Mouse (Mus musculus): ENCODE data around the gene Col9a2. TPM values are rescaled to one million over a fixed set of nuclear protein-coding genes. Genes with fewer than 3 reads are reported as not detected.

Gene Col9a2
- total and polyA plus RNA-seq, 2 experiments from 2014 or later: 19.7 to 38.4 TPM

DNA sequence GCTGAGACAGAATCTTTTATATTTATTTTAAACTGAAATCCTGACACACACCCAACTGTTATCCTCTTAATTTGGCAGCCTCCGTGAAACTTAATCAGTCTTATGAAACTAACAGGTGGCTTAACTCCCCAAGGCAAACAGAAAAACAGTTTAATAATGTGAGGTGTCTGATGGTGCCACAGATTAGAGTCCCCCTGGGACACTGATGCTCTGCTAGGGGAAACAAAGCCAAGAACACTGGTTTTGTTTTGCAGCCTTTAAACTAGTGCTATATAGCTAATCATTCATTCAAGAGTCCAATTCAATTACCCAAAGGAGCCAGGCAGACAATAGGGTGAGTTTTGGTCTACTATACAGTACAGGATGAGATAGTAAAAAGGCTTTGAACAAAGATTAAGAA, 41.2 kb downstream of the Col9a2 start:
- no peak for ATAC-seq (ENCODE audit: low FRiP score)
- Histone ChIP-seq H3K4me2 (ENCODE audit: low read depth, low read length, poor library complexity, severe bottlenecking) (no peak overlapping the region), H3K27ac (ENCODE audit: low read depth, low read length) (no peak overlapping the region), H3K4me1 (ENCODE audit: insufficient read depth, low read length) (no peaks in the 10 kb centered on the region), H3K36me3 (ENCODE audit: insufficient read depth, low read length) (peaks cover 52% of the 10 kb centered on the region), H3K9me3 (ENCODE audit: low read length) (no peaks in the 10 kb centered on the region), H3K4me3 (ENCODE audit: low read depth, low read length) (no peak overlapping the region), H3K9ac (replicated peaks; ENCODE audit: low read length, poor library complexity, severe bottlenecking) (no peak overlapping the region), H3K27me3 (ENCODE audit: insufficient read depth, low read length) (no peaks in the 10 kb centered on the region)
- 71% methylated on average over 1 of the region's 1 CpGs for WGBS
- no peak for TF ChIP-seq CTCF (IDR thresholded peaks at IDR 0.05)
- DNase-seq (ENCODE audit: low spot score): peak; percentile 49

DNA sequence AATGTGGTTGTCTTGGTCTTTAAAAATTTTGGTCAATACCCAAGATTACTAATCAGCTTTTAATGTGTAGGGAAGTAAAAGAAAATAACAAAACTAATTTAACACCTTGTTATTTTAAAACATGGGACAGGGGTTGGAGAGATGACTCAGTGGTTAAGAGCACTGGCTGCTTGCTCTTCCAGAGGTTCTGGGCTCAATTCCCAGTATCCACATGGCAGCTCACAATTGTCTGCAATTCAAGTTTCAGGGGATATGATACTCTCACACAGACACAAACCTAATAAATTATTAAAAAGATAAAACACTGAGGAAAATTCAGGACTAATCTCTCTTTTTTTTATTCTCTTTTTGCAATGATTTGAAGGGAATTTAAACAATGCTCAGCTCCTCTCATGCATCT, 45.3 kb downstream of the Col9a2 start:
- no peak overlapping the region for H3K9ac ChIP-seq (replicated peaks; ENCODE audit: low read length, poor library complexity, severe bottlenecking)
- H3K36me3 ChIP-seq (ENCODE audit: insufficient read depth, low read length): peaks cover 49% of the 10 kb centered on the region
- no peaks in the 10 kb centered on the region for H3K9me3 ChIP-seq (ENCODE audit: low read length)
- H3K4me2 ChIP-seq (ENCODE audit: low read depth, low read length, poor library complexity, severe bottlenecking): no peak overlapping the region
- H3K4me3 ChIP-seq (ENCODE audit: low read depth, low read length): no peak overlapping the region
- no peaks in the 10 kb centered on the region for H3K4me1 ChIP-seq (ENCODE audit: insufficient read depth, low read length)
- no peaks in the 10 kb centered on the region for H3K27me3 ChIP-seq (ENCODE audit: insufficient read depth, low read length)
- TF ChIP-seq CTCF (IDR thresholded peaks at IDR 0.05): no peak
- DNase-seq (ENCODE audit: low spot score) (no peak), ATAC-seq (ENCODE audit: low FRiP score) (no peak)
- H3K27ac ChIP-seq (ENCODE audit: low read depth, low read length): no peak overlapping the region

DNA sequence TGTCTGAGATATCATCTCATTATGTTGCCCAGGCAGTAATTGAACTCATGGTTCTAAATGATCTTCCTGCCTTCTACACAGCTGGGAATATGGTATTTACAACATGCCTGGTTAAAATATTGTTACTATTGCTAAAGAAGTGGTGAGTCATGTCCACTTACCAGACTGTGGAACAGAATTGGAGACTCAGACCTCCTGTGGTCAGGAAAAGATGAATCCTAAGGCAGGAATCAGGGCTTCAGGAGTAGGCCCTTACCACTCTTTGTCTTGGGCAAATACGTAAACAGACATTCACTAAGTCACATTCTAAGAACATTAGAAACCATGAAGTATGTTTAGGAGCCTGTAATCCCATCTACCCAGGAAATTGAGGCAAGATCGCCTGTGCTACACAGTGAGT, 49.5 kb downstream of the Col9a2 start:
- no peak for DNase-seq (ENCODE audit: low spot score)
- Histone ChIP-seq H3K4me3 (ENCODE audit: low read depth, low read length) (no peak overlapping the region), H3K9me3 (ENCODE audit: low read length) (no peaks in the 10 kb centered on the region), H3K4me2 (ENCODE audit: low read depth, low read length, poor library complexity, severe bottlenecking) (no peak overlapping the region), H3K36me3 (ENCODE audit: insufficient read depth, low read length) (peaks cover 32% of the 10 kb centered on the region), H3K4me1 (ENCODE audit: insufficient read depth, low read length) (no peaks in the 10 kb centered on the region), H3K27ac (ENCODE audit: low read depth, low read length) (no peak overlapping the region), H3K9ac (replicated peaks; ENCODE audit: low read length, poor library complexity, severe bottlenecking) (no peak overlapping the region), H3K27me3 (ENCODE audit: insufficient read depth, low read length) (no peaks in the 10 kb centered on the region)
- no peak for ATAC-seq (ENCODE audit: low FRiP score)
- no peak for TF ChIP-seq CTCF (IDR thresholded peaks at IDR 0.05)
- WGBS: 97% methylated on average over 2 of the region's 2 CpGs

DNA sequence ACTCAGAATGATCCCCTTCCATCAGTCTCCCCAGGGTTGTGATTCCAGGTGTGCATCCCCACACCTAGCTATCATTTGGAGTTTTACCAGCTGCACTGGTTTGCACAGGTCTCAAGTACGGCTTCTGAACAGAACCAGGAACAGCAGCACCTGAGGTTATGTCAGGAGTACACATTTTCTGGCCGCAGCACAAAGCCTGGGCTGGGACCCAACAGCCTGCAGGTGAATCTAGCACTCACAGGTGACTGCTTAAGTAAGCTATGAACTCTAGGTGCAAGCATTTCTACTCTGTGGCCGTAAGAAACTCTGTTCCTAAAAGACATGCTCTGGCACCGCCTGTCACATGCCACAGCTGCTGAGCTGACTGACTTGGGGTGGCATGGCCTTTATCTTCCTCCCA, 51.0 kb downstream of the Col9a2 start:
- Histone ChIP-seq H3K9me3 (ENCODE audit: low read length) (no peaks in the 10 kb centered on the region), H3K9ac (replicated peaks; ENCODE audit: low read length, poor library complexity, severe bottlenecking) (no peak overlapping the region), H3K4me1 (ENCODE audit: insufficient read depth, low read length) (no peaks in the 10 kb centered on the region), H3K4me2 (ENCODE audit: low read depth, low read length, poor library complexity, severe bottlenecking) (no peak overlapping the region), H3K27ac (ENCODE audit: low read depth, low read length) (no peak overlapping the region), H3K27me3 (ENCODE audit: insufficient read depth, low read length) (no peaks in the 10 kb centered on the region), H3K36me3 (ENCODE audit: insufficient read depth, low read length) (peaks cover 34% of the 10 kb centered on the region), H3K4me3 (ENCODE audit: low read depth, low read length) (no peak overlapping the region)
- ATAC-seq (ENCODE audit: low FRiP score) (no peak), DNase-seq (ENCODE audit: low spot score) (no peak)
- no peak for TF ChIP-seq CTCF (IDR thresholded peaks at IDR 0.05)
- WGBS: 92% methylated on average over 4 of the region's 4 CpGs

DNA sequence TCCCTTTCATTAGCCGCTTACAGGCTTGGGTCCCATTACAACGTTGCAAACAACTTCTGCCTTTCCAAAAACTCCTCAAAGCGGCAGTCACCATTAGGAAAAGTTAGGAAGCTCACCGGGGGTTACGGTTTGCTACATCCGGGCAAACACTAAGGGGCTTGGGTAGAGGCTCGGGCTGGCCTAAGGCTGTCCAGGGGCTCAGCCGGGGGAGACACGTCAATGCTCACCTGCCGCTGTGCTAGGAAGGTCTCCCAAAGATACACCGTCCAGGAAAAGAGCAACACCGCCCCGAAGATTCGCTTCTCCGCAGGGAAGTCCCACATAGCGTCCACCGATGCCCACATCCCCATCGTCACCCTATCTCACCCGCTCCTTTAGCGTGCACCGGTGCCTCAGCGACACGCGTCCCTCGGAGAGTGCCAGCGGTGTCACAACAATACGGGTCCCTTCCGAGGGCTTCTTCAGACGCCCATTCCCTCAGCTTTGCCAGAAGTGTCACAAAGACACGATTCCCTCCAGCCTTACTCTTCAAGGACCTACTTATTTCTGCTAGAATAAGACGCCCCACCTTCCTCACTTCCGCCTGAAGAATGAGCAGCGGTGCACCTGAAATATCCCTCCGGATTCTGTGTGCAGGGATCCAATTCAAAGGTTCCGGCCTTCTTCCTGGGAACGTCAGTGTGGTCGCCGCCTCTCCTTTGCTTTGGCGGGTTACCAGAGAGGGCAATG, 58.6 kb downstream of the Col9a2 start, which contains the start of gene Zmpste24:
Gene Zmpste24, minus strand, starts transcription at position 592 of the 729 bp plus-strand sequence.
- H3K27ac ChIP-seq (ENCODE audit: low read depth, low read length): peak within 1 kb of the TSS; percentile 47; the same call in 1 of the 2 replicates
- WGBS: under 1% methylated on average over 38 of the region's 39 CpGs
- peak within 1 kb of the TSS; percentile 75 for H3K4me3 ChIP-seq (ENCODE audit: low read depth, low read length)
- DNase-seq (ENCODE audit: low spot score) (peak; percentile 97), ATAC-seq (ENCODE audit: low FRiP score) (peak; percentile 96)
- no peaks in the 10 kb centered on the region for H3K27me3 ChIP-seq (ENCODE audit: insufficient read depth, low read length)
- no peak for TF ChIP-seq CTCF (IDR thresholded peaks at IDR 0.05)
- H3K4me1 ChIP-seq (ENCODE audit: insufficient read depth, low read length): no peaks in the 10 kb centered on the region; the same call in 1 of the 2 replicates
- peak within 1 kb of the TSS; percentile 74 for H3K9ac ChIP-seq (replicated peaks; ENCODE audit: low read length, poor library complexity, severe bottlenecking)
- H3K9me3 ChIP-seq (ENCODE audit: low read length): no peaks in the 10 kb centered on the region
- peaks cover 14% of the 10 kb centered on the region for H3K36me3 ChIP-seq (ENCODE audit: insufficient read depth, low read length)
- H3K4me2 ChIP-seq (ENCODE audit: low read depth, low read length, poor library complexity, severe bottlenecking): peak within 1 kb of the TSS; percentile 80

DNA sequence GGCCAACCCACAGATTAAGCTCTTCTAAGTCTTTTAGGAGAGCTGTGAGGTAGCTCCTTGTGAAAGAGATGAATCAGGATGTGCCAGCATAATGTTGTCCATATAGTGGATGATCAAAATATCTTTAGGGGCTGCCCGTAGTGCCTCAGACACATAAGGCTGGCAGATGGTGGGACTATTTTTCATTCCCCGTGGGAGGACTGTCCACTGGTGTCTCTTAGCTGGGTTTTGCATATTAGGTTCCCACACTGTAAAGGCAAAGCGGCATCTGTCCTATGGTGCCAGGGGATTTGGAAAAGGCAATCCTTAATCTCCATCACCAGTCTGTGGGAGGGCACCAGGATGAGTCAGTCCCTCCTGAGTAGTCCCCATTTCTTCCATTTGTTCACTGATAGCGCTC, 64.1 kb downstream of the Col9a2 start:
- Histone ChIP-seq H3K9ac (replicated peaks; ENCODE audit: low read length, poor library complexity, severe bottlenecking) (no peak overlapping the region), H3K9me3 (ENCODE audit: low read length) (no peaks in the 10 kb centered on the region), H3K4me1 (ENCODE audit: insufficient read depth, low read length) (no peaks in the 10 kb centered on the region), H3K4me3 (ENCODE audit: low read depth, low read length) (no peak overlapping the region), H3K27ac (ENCODE audit: low read depth, low read length) (no peak overlapping the region), H3K27me3 (ENCODE audit: insufficient read depth, low read length) (no peaks in the 10 kb centered on the region), H3K4me2 (ENCODE audit: low read depth, low read length, poor library complexity, severe bottlenecking) (no peak overlapping the region), H3K36me3 (ENCODE audit: insufficient read depth, low read length) (no peaks in the 10 kb centered on the region)
- no peak for DNase-seq (ENCODE audit: low spot score)
- ATAC-seq (ENCODE audit: low FRiP score): no peak
- WGBS: 83% methylated on average over 4 of the region's 4 CpGs
- TF ChIP-seq CTCF (IDR thresholded peaks at IDR 0.05): no peak

Other genes with a start within 250 kb of the Col9a2 start
- gene Nfyc, start 207.8 kb upstream of the Col9a2 start, total RNA-seq (2014; rRNA removed): 85.1 and 87.8 TPM in 2 replicates
- gene Nfyc, start 207.8 kb upstream of the Col9a2 start, polyA plus RNA-seq (2015; fragmentation: Nextera tagmentation; extraction: Ambion mirVana): 60.5 and 65.8 TPM in 2 replicates
- 131 and 140 TPM in 2 replicates for gene Rims3, start 184.6 kb upstream of the Col9a2 start, total RNA-seq (2014; rRNA removed)
- gene Rims3, start 184.6 kb upstream of the Col9a2 start, polyA plus RNA-seq (2015; fragmentation: Nextera tagmentation; extraction: Ambion mirVana): 34.6 and 37.1 TPM in 2 replicates
- gene Exo5, start 114.4 kb upstream of the Col9a2 start, total RNA-seq (2014; rRNA removed): 11.1 and 13.6 TPM in 2 replicates
- 13.4 and 14.5 TPM in 2 replicates for gene Exo5, start 114.4 kb upstream of the Col9a2 start, polyA plus RNA-seq (2015; fragmentation: Nextera tagmentation; extraction: Ambion mirVana)
- 2.1 and 2.9 TPM in 2 replicates for gene Zfp69, start 87.7 kb upstream of the Col9a2 start, total RNA-seq (2014; rRNA removed)
- 3.9 and 4.8 TPM in 2 replicates for gene Zfp69, start 87.7 kb upstream of the Col9a2 start, polyA plus RNA-seq (2015; fragmentation: Nextera tagmentation; extraction: Ambion mirVana)
- 91.6 and 98.7 TPM in 2 replicates for gene Smap2, start 22.1 kb upstream of the Col9a2 start, total RNA-seq (2014; rRNA removed)
- 42.7 and 45.5 TPM in 2 replicates for gene Smap2, start 22.1 kb upstream of the Col9a2 start, polyA plus RNA-seq (2015; fragmentation: Nextera tagmentation; extraction: Ambion mirVana)
- 18.6 and 19.9 TPM in 2 replicates for gene Zmpste24, start 58.9 kb downstream of the Col9a2 start, total RNA-seq (2014; rRNA removed)
- gene Zmpste24, start 58.9 kb downstream of the Col9a2 start, polyA plus RNA-seq (2015; fragmentation: Nextera tagmentation; extraction: Ambion mirVana): 17.0 and 18.0 TPM in 2 replicates
- not detected in 2 replicates for gene Tmco2, start 69.8 kb downstream of the Col9a2 start, total RNA-seq (2014; rRNA removed)
- 0.30 TPM in 1 of 2 replicates, not detected in the other for gene Tmco2, start 69.8 kb downstream of the Col9a2 start, polyA plus RNA-seq (2015; fragmentation: Nextera tagmentation; extraction: Ambion mirVana)
- 32.1 and 40.8 TPM in 2 replicates for gene Rlf, start 175.7 kb downstream of the Col9a2 start, total RNA-seq (2014; rRNA removed)
- gene Rlf, start 175.7 kb downstream of the Col9a2 start, polyA plus RNA-seq (2015; fragmentation: Nextera tagmentation; extraction: Ambion mirVana): 14.9 and 19.4 TPM in 2 replicates